Mouse (Mus musculus) cortical plate, adult 2 months (tissue): Measurements from ENCODE around the gene Cntn5.

ENCODE experiments used
- CTCF ChIP-seq: fragments of 200-500 bp; IDR thresholded peaks from 2 replicates; pipeline ENCODE4 v1.5.1; 2011; ENCODE audit warnings: mild to moderate bottlenecking, control low read depth, low read length; ENCODE audit not compliant: insufficient read depth; ENCODE audit errors: extremely low read depth
- POLR2A ChIP-seq: fragments of 200-500 bp; IDR thresholded peaks from 2 replicates; pipeline ENCODE4 v1.6.1; 2011; ENCODE audit warnings: mild to moderate bottlenecking, low read length, control low read depth; ENCODE audit not compliant: insufficient read depth; ENCODE audit errors: extremely low read depth

DNA sequence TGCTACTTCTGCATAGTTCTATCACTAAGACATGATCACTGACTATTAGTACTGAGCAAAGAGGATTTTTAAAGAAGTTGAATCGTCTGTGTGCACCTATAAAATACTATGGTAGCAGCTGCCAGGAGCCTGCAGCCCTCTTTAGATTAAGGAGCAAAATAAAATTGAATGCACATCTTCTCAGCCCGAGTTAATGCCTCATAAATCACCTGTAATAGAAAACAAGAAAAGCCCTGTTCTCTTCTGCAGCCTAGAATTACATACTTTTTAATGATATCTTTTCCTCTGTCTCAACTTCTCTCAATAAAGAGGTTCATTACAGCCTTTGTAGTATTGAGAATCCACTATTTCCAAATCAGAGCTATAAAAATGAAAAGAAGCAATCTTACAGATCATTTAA is 109.5 kb downstream of the Cntn5 start:
- TF ChIP-seq POLR2A = no peak
- TF ChIP-seq CTCF = no peak
